Mouse (Mus musculus): ENCODE results near the gene Sbk2.

DNA sequence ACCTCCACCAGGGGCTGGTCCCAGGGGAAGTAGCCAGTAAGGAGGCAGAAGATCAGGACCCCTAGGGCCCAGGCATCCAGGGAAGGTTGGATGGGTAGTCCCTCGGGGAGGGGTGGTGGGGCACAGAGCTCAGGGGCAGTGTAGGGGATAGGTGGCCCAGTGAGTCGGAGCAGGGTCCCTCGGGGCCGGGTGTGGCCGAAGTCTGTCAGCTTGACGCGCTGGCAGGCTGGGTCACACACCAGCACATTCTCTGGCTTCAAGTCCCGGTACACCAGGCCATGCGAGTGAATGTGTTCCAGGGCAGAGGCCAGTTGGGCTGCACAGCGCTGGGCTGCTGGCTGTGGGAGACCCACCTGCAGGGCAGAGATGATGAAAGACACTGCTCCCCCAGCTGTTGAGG lies 6.8 kb downstream of the Sbk2 start:
- TF ChIP-seq CTCF (IDR thresholded peaks at IDR 0.05; ENCODE audit: insufficient read depth, low read depth, low read length) (no peak), POLR2A (IDR thresholded peaks at IDR 0.05; ENCODE audit: insufficient read depth, low read depth, low read length) (no peak)
